Mouse (Mus musculus) intestine, embryonic 14.5 days (tissue): ENCODE measurements around the gene Aoc3. TPM values are rescaled to one million over a fixed set of nuclear protein-coding genes. Genes with fewer than 3 reads are reported as not detected.
A peak's percentile ranks its signal among the peaks of the same experiment; 100 is the strongest.

Experiments used
- ATAC-seq: fragments of 200-750 bp; cut with Nextera tagmentation; replicated peaks from 2 replicates; pipeline ENCODE4 v1.8.0; 2017; ENCODE audit warnings: low read depth, moderate number of reproducible peaks, moderate TSS enrichment, moderate library complexity; ENCODE audit not compliant: low FRiP score, low TSS enrichment
- DNase-seq: peaks from one replicate; pipeline ENCODE4 v3.0.0-alpha.2; 2018; ENCODE audit warnings: low spot score
- H3K27ac ChIP-seq: fragments of 300-500 bp; sonication (generic); 2 replicates; pipeline ENCODE4 v1.5.1; 2014; ENCODE audit warnings: low read depth, mild to moderate bottlenecking, control low read depth
- H3K27me3 ChIP-seq: fragments of 300-500 bp; sonication (generic); replicated peaks from 2 replicates; pipeline ENCODE4 v1.6.1; 2014; ENCODE audit warnings: low read length, control low read depth; ENCODE audit not compliant: control insufficient read depth, insufficient read depth
- H3K36me3 ChIP-seq: fragments of 300-500 bp; sonication (generic); 2 replicates; pipeline ENCODE4 v1.6.1; 2014; ENCODE audit warnings: low read length, control low read depth; ENCODE audit not compliant: control insufficient read depth, insufficient read depth
- H3K4me1 ChIP-seq: fragments of 300-500 bp; sonication (generic); replicated peaks from 2 replicates; pipeline ENCODE4 v1.6.1; 2014; ENCODE audit warnings: low read length, control low read depth, mixed read lengths; ENCODE audit not compliant: control insufficient read depth, insufficient read depth
- H3K4me2 ChIP-seq: fragments of 300-500 bp; sonication (generic); 2 replicates; pipeline ENCODE4 v1.6.1; 2014; ENCODE audit warnings: low read length
- H3K4me3 ChIP-seq: fragments of 300-500 bp; sonication (generic); 2 replicates; pipeline ENCODE4 v1.5.1; 2014; ENCODE audit warnings: low read depth, low read length, control low read depth, mixed read lengths
- H3K9ac ChIP-seq: fragments of 300-500 bp; sonication (generic); 2 replicates; pipeline ENCODE4 v1.6.1; 2014; ENCODE audit warnings: mild to moderate bottlenecking, low read length
- H3K9me3 ChIP-seq: fragments of 300-500 bp; sonication (generic); 2 replicates; pipeline ENCODE4 v1.6.1; 2016; ENCODE audit warnings: low read length, control low read depth; ENCODE audit not compliant: control insufficient read depth
- WGBS: fragments of 180-500 bp; shearing (Covaris S2); extraction: QIAGEN DNeasy Blood & Tissue Kit; methylation state at CpG from one replicate; pipeline ENCODE4 v1.1.7; 2014; 5-methylcytosine and 5-hydroxymethylcytosine counted together
- polyA plus RNA-seq: library from polyadenylated mRNA; unstranded; fragments of >200 nt; fragmentation: Nextera tagmentation; extraction: Ambion mirVana; gene quantifications from 2 replicates; pipeline ENCODE4 v1.2.1, GENCODE M21; 2014

The Aoc3 gene
- 1.9 and 2.3 TPM in 2 replicates for polyA plus RNA-seq

- ATAC-seq, result no peak
- Histone ChIP-seq H3K4me1 (no peaks in the 10 kb centered on the region; the same call in 1 of the 2 replicates), H3K27me3 (no peaks in the 10 kb centered on the region), H3K27ac (no peak within 1 kb of the TSS), H3K9ac (no peak within 1 kb of the TSS), H3K4me2 (no peak within 1 kb of the TSS), H3K36me3 (peaks cover 10% of the 10 kb centered on the region), H3K9me3 (no peaks in the 10 kb centered on the region), H3K4me3 (no peak within 1 kb of the TSS)
- 67% methylated on average over 7 of the region's 7 CpGs for WGBS
- DNase-seq, result no peak
Measured at GRCm38 (mm10) chr11:101330371-101330924, at the start of gene Aoc3. Gene Aoc3 (plus strand): TSS chr11:101330605.

GRCm38 (mm10) chr11:101280837-101281236, 49.6 kb upstream of the Aoc3 start:
- Histone ChIP-seq H3K9me3 (no peaks in the 10 kb centered on the region), H3K36me3 (peaks cover 11% of the 10 kb centered on the region; the same call in 1 of the 2 replicates), H3K4me1 (peaks cover 29% of the 10 kb centered on the region), H3K27ac (no peak overlapping the region), H3K4me3 (no peak overlapping the region), H3K4me2 (no peak overlapping the region), H3K9ac (no peak overlapping the region), H3K27me3 (no peaks in the 10 kb centered on the region)
- 58% methylated on average over 7 of the region's 7 CpGs for WGBS
- ATAC-seq (no peak), DNase-seq (no peak)

- H3K4me3 ChIP-seq, result no peak overlapping the region
- H3K4me2 ChIP-seq, result no peak overlapping the region
- no peak for DNase-seq
- H3K9ac ChIP-seq, result no peak overlapping the region
- no peaks in the 10 kb centered on the region for H3K9me3 ChIP-seq
- peaks cover 12% of the 10 kb centered on the region; the same call in 1 of the 2 replicates for H3K36me3 ChIP-seq
- ATAC-seq, result no peak
- H3K4me1 ChIP-seq, result peaks cover 10% of the 10 kb centered on the region
- H3K27me3 ChIP-seq, result no peaks in the 10 kb centered on the region
- 38% methylated on average over 5 of the region's 5 CpGs for WGBS
- H3K27ac ChIP-seq, result no peak overlapping the region
Measured at GRCm38 (mm10) chr11:101282896-101283295, 47.5 kb upstream of the Aoc3 start.

- no peaks in the 10 kb centered on the region for H3K9me3 ChIP-seq
- H3K9ac ChIP-seq, result no peak overlapping the region
- peaks cover 21% of the 10 kb centered on the region for H3K36me3 ChIP-seq
- no peak overlapping the region for H3K27ac ChIP-seq
- no peaks in the 10 kb centered on the region for H3K27me3 ChIP-seq
- no peak overlapping the region for H3K4me2 ChIP-seq
- ATAC-seq, result no peak
- no peak overlapping the region for H3K4me3 ChIP-seq
- H3K4me1 ChIP-seq, result peaks cover 6% of the 10 kb centered on the region; the same call in 1 of the 2 replicates
- DNase-seq, result no peak
- WGBS, result 68% methylated on average over 4 of the region's 4 CpGs
Measured at GRCm38 (mm10) chr11:101283805-101284204, 46.6 kb upstream of the Aoc3 start.

- no peak for ATAC-seq
- WGBS, result 85% methylated on average over 9 of the region's 9 CpGs
- Histone ChIP-seq H3K4me3 (no peak overlapping the region), H3K9ac (no peak overlapping the region), H3K36me3 (peaks cover 51% of the 10 kb centered on the region), H3K27ac (no peak overlapping the region), H3K27me3 (no peaks in the 10 kb centered on the region), H3K9me3 (no peaks in the 10 kb centered on the region), H3K4me1 (no peaks in the 10 kb centered on the region), H3K4me2 (no peak overlapping the region)
- DNase-seq, result no peak
Measured at GRCm38 (mm10) chr11:101287306-101287705, 43.1 kb upstream of the Aoc3 start.

- no peaks in the 10 kb centered on the region for H3K9me3 ChIP-seq
- H3K27me3 ChIP-seq, result no peaks in the 10 kb centered on the region
- no peak overlapping the region for H3K27ac ChIP-seq
- H3K4me3 ChIP-seq, result no peak overlapping the region
- 97% methylated on average over 8 of the region's 8 CpGs for WGBS
- H3K4me1 ChIP-seq, result no peaks in the 10 kb centered on the region
- ATAC-seq, result no peak
- no peak overlapping the region for H3K4me2 ChIP-seq
- H3K9ac ChIP-seq, result no peak overlapping the region
- no peak for DNase-seq
- peaks cover 85% of the 10 kb centered on the region for H3K36me3 ChIP-seq
Measured at GRCm38 (mm10) chr11:101291231-101291630, 39.2 kb upstream of the Aoc3 start.

GRCm38 (mm10) chr11:101295191-101295590, 35.2 kb upstream of the Aoc3 start:
- Histone ChIP-seq H3K4me1 (no peaks in the 10 kb centered on the region), H3K4me3 (no peak overlapping the region), H3K4me2 (no peak overlapping the region), H3K9ac (no peak overlapping the region), H3K9me3 (no peaks in the 10 kb centered on the region), H3K36me3 (peaks cover 76% of the 10 kb centered on the region), H3K27me3 (no peaks in the 10 kb centered on the region), H3K27ac (no peak overlapping the region)
- DNase-seq, result no peak
- no peak for ATAC-seq
- 96% methylated on average over 8 of the region's 8 CpGs for WGBS

GRCm38 (mm10) chr11:101300881-101301280, 29.5 kb upstream of the Aoc3 start:
- 63% methylated on average over 7 of the region's 7 CpGs for WGBS
- H3K27me3 ChIP-seq, result no peaks in the 10 kb centered on the region
- peaks cover 10% of the 10 kb centered on the region for H3K4me1 ChIP-seq
- H3K27ac ChIP-seq, result no peak overlapping the region
- no peak for DNase-seq
- H3K4me3 ChIP-seq, result peak overlapping the region; percentile 96
- peaks cover 23% of the 10 kb centered on the region for H3K36me3 ChIP-seq
- peak overlapping the region; percentile 82 for H3K9ac ChIP-seq
- peak overlapping the region; percentile 99 for H3K4me2 ChIP-seq
- no peak for ATAC-seq
- no peaks in the 10 kb centered on the region for H3K9me3 ChIP-seq
